Mouse (Mus musculus) MEL (cell line): ENCODE measurements at regions not wholly inside any gene's neighbourhood (a gene's known extent, or its start where the extent isn't known, plus 50 kb on each side); places are given as distances from the start of the nearest gene placed in this dataset.

Source experiments
- CTCF ChIP-seq, 3 experiments: IDR thresholded peaks in 2 of 3; conservative IDR thresholded peaks in 1 of 3; 2 replicates each; pipeline ENCODE4 v1.5.1; 2011 to 2012; ENCODE audit warnings: low read length in 3 of 3, low read depth in 2 of 3, mild to moderate bottlenecking in 2 of 3, improper control_type of control experiment in 1 of 3, inconsistent platforms in 1 of 3, mixed read lengths in 1 of 3, moderate library complexity in 1 of 3; ENCODE audit not compliant: control insufficient read depth in 1 of 3, insufficient read depth in 1 of 3, poor library complexity in 1 of 3, severe bottlenecking in 1 of 3
- JUND ChIP-seq: IDR thresholded peaks from 2 replicates; pipeline ENCODE4 v1.6.1; 2011; ENCODE audit warnings: low read depth, mild to moderate bottlenecking, improper control_type of control experiment, low read length
- MYC ChIP-seq: IDR thresholded peaks from 2 replicates; pipeline ENCODE4 v1.6.1; 2011; ENCODE audit warnings: low read depth, mild to moderate bottlenecking, low read length, improper control_type of control experiment, moderate library complexity
- NRF1 ChIP-seq: IDR thresholded peaks from 2 replicates; pipeline ENCODE4 v1.6.1; 2014; ENCODE audit warnings: low read depth, mild to moderate bottlenecking, inconsistent platforms, low read length, improper control_type of control experiment, moderate library complexity; ENCODE audit not compliant: poor library complexity, insufficient read depth, severe bottlenecking
- TAL1 ChIP-seq: IDR thresholded peaks from 2 replicates; pipeline ENCODE4 v1.6.1; 2012; ENCODE audit warnings: mild to moderate bottlenecking, inconsistent platforms, low read length, moderate library complexity, mixed read lengths
- TBP ChIP-seq: IDR thresholded peaks from 2 replicates; pipeline ENCODE4 v1.8.0; 2011; ENCODE audit warnings: low read depth, low read length, improper control_type of control experiment

DNA sequence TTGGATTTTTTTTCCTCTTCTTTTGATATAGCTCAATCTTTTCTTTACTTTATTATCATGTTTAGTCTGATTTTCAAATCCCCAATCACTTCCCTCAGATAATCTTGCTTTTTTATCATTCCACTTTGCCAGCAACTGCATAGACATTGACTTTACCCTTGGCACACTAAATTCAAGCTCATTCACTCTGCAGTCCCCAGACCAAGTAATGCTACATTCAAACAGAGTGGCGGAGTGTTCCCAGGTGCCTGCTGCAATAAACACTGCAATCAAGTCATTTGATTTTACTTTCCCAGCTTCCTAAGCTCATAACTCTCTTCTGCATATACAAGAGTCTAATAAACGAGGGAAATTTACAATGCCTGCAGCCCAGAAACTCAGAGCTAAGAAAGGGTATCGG is 269.8 kb downstream of the Rps29 start:
- no peak for TF ChIP-seq CTCF (IDR thresholded peaks at IDR 0.05 in 2 of 3, conservative IDR thresholded peaks at IDR 0.05 in 1 of 3; ENCODE audit: control insufficient read depth in 1 of 3, insufficient read depth in 1 of 3, low read depth in 2 of 3, low read length in 3 of 3, poor library complexity in 1 of 3, severe bottlenecking in 1 of 3)
- TF ChIP-seq TBP = no peak
- no peak for TF ChIP-seq MYC
- no peak for TF ChIP-seq JUND
- no peak for TF ChIP-seq TAL1
- no peak for TF ChIP-seq NRF1
